In genomic region chr6:115775838-115776237, GRCm38 (mm10) we compare ENCODE assay signal across 8 mouse cellular contexts. TPM values are rescaled to one million over a fixed set of nuclear protein-coding genes. Genes with fewer than 3 reads are reported as not detected.
DNase-seq lines count a peak whose midpoint lies in the region; ATAC-seq and TF ChIP-seq lines count a peak whose summit lies in the region.

No protein-coding gene starts in this region.

- H3K27me3 ChIP-seq in intestine, embryonic 15.5 days (replicated peaks), result no peaks in the 10 kb centered on the region
- no peaks in the 10 kb centered on the region for H3K27me3 ChIP-seq in stomach, embryonic 16.5 days (ENCODE audit: control insufficient read depth, insufficient read depth, low read length)

- H3K27ac ChIP-seq in gastrocnemius, adult 2 months, result peak overlapping the region; percentile 96
- H3K27ac ChIP-seq in intestine, embryonic 15.5 days, result no peak overlapping the region
- H3K27ac ChIP-seq in stomach, embryonic 16.5 days (ENCODE audit: low read length), result no peak overlapping the region

- H3K9ac ChIP-seq in intestine, embryonic 15.5 days, result 0 out of 2 replicates have a peak overlapping the region, but pooled peaks have one; percentile 76
- peak overlapping the region; percentile 87 for H3K9ac ChIP-seq in stomach, embryonic 16.5 days (ENCODE audit: low read length)

- peak overlapping the region; percentile 92 for H3K4me3 ChIP-seq in gastrocnemius, adult 2 months
- H3K4me3 ChIP-seq in intestine, embryonic 15.5 days (replicated peaks), result peak overlapping the region; percentile 77
- peak overlapping the region; percentile 81 for H3K4me3 ChIP-seq in stomach, embryonic 16.5 days (replicated peaks; ENCODE audit: low read length)

- no peaks in the 10 kb centered on the region; the same call in none of the 2 replicates for H3K36me3 ChIP-seq in intestine, embryonic 15.5 days
- H3K36me3 ChIP-seq in stomach, embryonic 16.5 days (ENCODE audit: control insufficient read depth, insufficient read depth, low read length), result no peaks in the 10 kb centered on the region; the same call in 1 of the 2 replicates

- no peak for TF ChIP-seq CTCF in gastrocnemius, adult 2 months (IDR thresholded peaks at IDR 0.05)

- peak overlapping the region; percentile 84 for H3K4me2 ChIP-seq in intestine, embryonic 15.5 days (replicated peaks)
- peak overlapping the region; percentile 75 for H3K4me2 ChIP-seq in stomach, embryonic 16.5 days (ENCODE audit: low read depth, low read length)

- H3K9me3 ChIP-seq in intestine, embryonic 15.5 days, result no peaks in the 10 kb centered on the region
- no peaks in the 10 kb centered on the region for H3K9me3 ChIP-seq in stomach, embryonic 16.5 days (replicated peaks; ENCODE audit: control insufficient read depth, low read length)

- WGBS in intestine, embryonic 15.5 days, result 50% methylated on average over 3 of the region's 3 CpGs
- 45% methylated on average over 3 of the region's 3 CpGs for WGBS in stomach, embryonic 16.5 days

- peaks cover 21% of the 10 kb centered on the region for H3K4me1 ChIP-seq in intestine, embryonic 15.5 days (replicated peaks)
- H3K4me1 ChIP-seq in stomach, embryonic 16.5 days (ENCODE audit: control insufficient read depth, insufficient read depth, low read length), result peaks cover 14% of the 10 kb centered on the region

- intact Hi-C loops in gastrocnemius, adult 2 months (cut with DNase I), result loop anchor here (10.0 kb wide), 1 partner anchor 171 kb away; the partner anchor contains the start of gene Mkrn2

- no peak for ATAC-seq in intestine, embryonic 15.5 days
- 0 out of 2 replicates have a peak, but pooled peaks have one; percentile 18 for ATAC-seq in stomach, embryonic 16.5 days (ENCODE audit: insufficient read depth, low FRiP score)
- ATAC-seq in inflammation-experienced regulatory T-cells, adult 6 months, result no peak

- DNase-seq in 3T3-L1 (ENCODE audit: low read depth, low spot score), result peak; percentile 29
- peak; percentile 59 for DNase-seq in cerebellum, adult 11 months
- peak; percentile 82 for DNase-seq in gastrocnemius, adult 2 months
- no peak for DNase-seq in kidney, adult 9 months
- no peak for DNase-seq in left cerebral cortex, adult 18-20 months (ENCODE audit: low spot score in 2 of 2)

RNA-seq across cellular contexts. Expression of gene Cand2, which starts 1.5 kb away (rescaled TPM):
- 10 to 100 TPM; 62.9 to 68.9 TPM for total RNA-seq in gastrocnemius, adult 2 months (2021)
- 16.8 and 17.2 TPM in 2 replicates for polyA plus RNA-seq in intestine, embryonic 15.5 days (2015; fragmentation: Nextera tagmentation; extraction: Ambion mirVana)
- polyA plus RNA-seq in stomach, embryonic 16.5 days (2015; fragmentation: Nextera tagmentation; extraction: Ambion mirVana), result 19.6 and 22.6 TPM in 2 replicates
- 1 to 10 TPM; 2.3 to 4.8 (median 3.7) TPM for polyA plus RNA-seq in inflammation-experienced regulatory T-cells, adult 6 months (2017; shearing (Covaris generic))
- total RNA-seq in left cerebral cortex, adult 18-20 months (2021), result 1 to 10 TPM; 2.0 to 2.4 TPM

RNA-seq across cellular contexts. Expression of gene Tmem40, which starts 13.6 kb away (rescaled TPM):
- total RNA-seq in gastrocnemius, adult 2 months (2021), result under 1 TPM in 1 of 2 experiments, not detected in 1; 0.28 TPM
- polyA plus RNA-seq in intestine, embryonic 15.5 days (2015; fragmentation: Nextera tagmentation; extraction: Ambion mirVana), result 0.78 and 1.2 TPM in 2 replicates
- polyA plus RNA-seq in stomach, embryonic 16.5 days (2015; fragmentation: Nextera tagmentation; extraction: Ambion mirVana), result 34.2 and 42.3 TPM in 2 replicates
- not detected for polyA plus RNA-seq in inflammation-experienced regulatory T-cells, adult 6 months (2017; shearing (Covaris generic))
- 1 to 10 TPM in 1 of 2 experiments, under 1 TPM in 1; 0.56 to 4.8 TPM for total RNA-seq in left cerebral cortex, adult 18-20 months (2021)

RNA-seq across cellular contexts. Expression of gene Rpl32, which starts 32.7 kb away (rescaled TPM):
- total RNA-seq in gastrocnemius, adult 2 months (2021), result 100 to 1,000 TPM; 562 to 624 TPM
- polyA plus RNA-seq in intestine, embryonic 15.5 days (2015; fragmentation: Nextera tagmentation; extraction: Ambion mirVana), result 2,172 and 2,428 TPM in 2 replicates
- 1,851 and 2,115 TPM in 2 replicates for polyA plus RNA-seq in stomach, embryonic 16.5 days (2015; fragmentation: Nextera tagmentation; extraction: Ambion mirVana)
- polyA plus RNA-seq in inflammation-experienced regulatory T-cells, adult 6 months (2017; shearing (Covaris generic)), result 1,000 to 10,000 TPM; 4,797 to 7,885 (median 7,790) TPM
- total RNA-seq in left cerebral cortex, adult 18-20 months (2021), result 100 to 1,000 TPM; 512 to 513 TPM

Comparison
In these comparisons a context has a peak if more than half of its experiments do, and no peak if none do; other contexts are left out.
1. DNase-seq: peak in 3T3-L1 (single experiment), cerebellum, adult 11 months (single experiment) and gastrocnemius, adult 2 months (single experiment); none in kidney, adult 9 months (single experiment) and left cerebral cortex, adult 18-20 months (0 of 2).
2. RNA of gene Tmem40, which starts 13.6 kb away (polyA plus RNA-seq): 34.2 to 42.3 TPM in stomach, embryonic 16.5 days; 0.78 to 1.2 TPM in intestine, embryonic 15.5 days and not detected in inflammation-experienced regulatory T-cells, adult 6 months; every median in the first group is over 10 times any median in the second.
3. Peak in every context shown above with its lines, with median percentiles within 50 percentile points of each other: H3K4me3 ChIP-seq.